Mouse (Mus musculus) ES-E14 (cell line): ENCODE results near the gene Lrfn2. TPM values are rescaled to one million over a fixed set of nuclear protein-coding genes. Genes with fewer than 3 reads are reported as not detected.

Source experiments
- DNase-seq: peaks from one replicate; pipeline ENCODE4 v3.0.0-alpha.2; 2013; ENCODE audit warnings: low read depth, low spot score
- H3K27ac ChIP-seq: 2 replicates; pipeline ENCODE4 v1.5.1; 2012; ENCODE audit warnings: low read depth, mild to moderate bottlenecking, low read length, moderate library complexity, mixed read lengths; ENCODE audit not compliant: poor library complexity, insufficient read depth, severe bottlenecking
- H3K36me3 ChIP-seq: 2 replicates; pipeline ENCODE4 v1.6.1; 2012; ENCODE audit warnings: mild to moderate bottlenecking, low read length, moderate library complexity, mixed read lengths; ENCODE audit not compliant: control insufficient read depth, poor library complexity, insufficient read depth, severe bottlenecking
- H3K4me1 ChIP-seq, 2 experiments: fragments of 150-350 bp in 1 of 2; sonication (generic) in 1 of 2; 2 replicates each; pipeline ENCODE4 v1.6.1; 2012; ENCODE audit warnings: low read length in 2 of 2, mild to moderate bottlenecking in 1 of 2, mixed read lengths in 1 of 2; ENCODE audit not compliant: control insufficient read depth in 2 of 2, insufficient read depth in 2 of 2, poor library complexity in 1 of 2
- H3K4me3 ChIP-seq, 2 experiments: fragments of 150-350 bp in 1 of 2; sonication (generic) in 1 of 2; 2 replicates each; pipeline ENCODE4 v1.5.1; 2012; ENCODE audit warnings: low read length in 2 of 2, low read depth in 1 of 2, mild to moderate bottlenecking in 1 of 2, mixed read lengths in 1 of 2; ENCODE audit not compliant: insufficient read depth in 1 of 2, poor library complexity in 1 of 2, severe bottlenecking in 1 of 2
- H3K9ac ChIP-seq: 2 replicates; pipeline ENCODE4 v1.6.1; 2012; ENCODE audit warnings: low read depth, mild to moderate bottlenecking, low read length, mixed read lengths; ENCODE audit not compliant: poor library complexity, insufficient read depth, severe bottlenecking
- H3K9me3 ChIP-seq: fragments of 150-350 bp; sonication (generic); 2 replicates; pipeline ENCODE4 v1.6.1; 2012; ENCODE audit warnings: low read depth, mild to moderate bottlenecking, low read length; ENCODE audit not compliant: control insufficient read depth, insufficient read depth
- CHD2 ChIP-seq: IDR thresholded peaks from 2 replicates; pipeline ENCODE4 v1.6.1; 2014; ENCODE audit warnings: mild to moderate bottlenecking, low read depth, low read length, inconsistent platforms
- HCFC1 ChIP-seq: IDR thresholded peaks from 2 replicates; pipeline ENCODE4 v1.6.1; 2012; ENCODE audit warnings: low read length, inconsistent platforms, borderline replicate concordance; ENCODE audit not compliant: insufficient read depth
- MAFK ChIP-seq: IDR thresholded peaks from 2 replicates; pipeline ENCODE4 v1.6.1; 2014; ENCODE audit warnings: mild to moderate bottlenecking, low read depth, low read length, inconsistent platforms; ENCODE audit not compliant: insufficient read depth
- ZC3H11A ChIP-seq: IDR thresholded peaks from 2 replicates; pipeline ENCODE4 v1.6.1; 2012; ENCODE audit warnings: low read depth, mild to moderate bottlenecking, inconsistent platforms, low read length, borderline replicate concordance
- ZNF384 ChIP-seq: IDR thresholded peaks from 2 replicates; pipeline ENCODE4 v1.6.1; 2012; ENCODE audit warnings: low read depth, low read length, inconsistent platforms
- in situ Hi-C, 2 experiments: fragments of 600-800 bp; cut with MboI; formaldehyde crosslinking; loops; one replicate each; pipeline ENCODE4 v1.15.1; 2025; ENCODE audit warnings: low sequenced_read_pairs in 2 of 2, inconsistent platforms in 1 of 2; ENCODE audit not compliant: unreplicated experiment in 2 of 2
- total RNA-seq: library from RNA; depleted of rRNA; stranded (reverse); fragments of 300-350 nt; gene quantifications from 2 replicates; pipeline ENCODE4 v1.2.3, GENCODE M21; 2012

Gene Lrfn2
- total RNA-seq, 1 experiment, result 0.13 TPM

DNA sequence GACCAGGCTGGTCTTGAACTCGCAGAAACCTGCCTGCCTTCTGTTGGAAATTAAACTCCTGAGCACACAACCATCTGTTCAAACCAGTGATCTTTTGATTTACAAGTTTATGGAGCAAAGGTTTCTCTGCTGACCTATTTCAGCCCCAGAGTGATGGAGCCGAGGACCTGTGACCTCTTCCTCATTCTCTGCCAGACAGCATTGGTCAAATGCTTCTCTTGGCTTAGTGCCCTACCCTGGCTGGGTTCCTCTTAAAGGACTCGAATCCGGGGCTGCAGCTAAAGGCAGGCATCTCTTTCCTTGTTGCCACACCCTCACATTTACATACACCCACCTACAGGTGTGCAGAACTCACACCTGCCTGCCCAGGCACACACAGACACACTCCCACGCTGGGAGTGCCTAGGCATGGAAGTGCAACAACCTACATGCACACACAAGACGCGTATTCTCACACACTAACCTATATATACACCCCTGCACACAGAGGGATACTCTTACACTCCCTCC, 6.6 kb downstream of the Lrfn2 start:
- TF ChIP-seq HCFC1 (no peak), MAFK (no peak), ZC3H11A (no peak), ZNF384 (no peak), CHD2 (no peak)
- no peak overlapping the region for H3K4me3 ChIP-seq
- H3K9ac ChIP-seq, result no peak overlapping the region
- H3K4me1 ChIP-seq, result peaks cover 0 to 3% of the 10 kb centered on the region in 2 experiments; a peak in 1 of 4 replicates
- DNase-seq, result no peak
- no peak overlapping the region for H3K27ac ChIP-seq
- in situ Hi-C loops, result loop anchor here (25.0 kb wide), 1 partner anchor 249 kb away; no protein-coding TSS in a partner anchor
- H3K36me3 ChIP-seq, result no peaks in the 10 kb centered on the region
- H3K9me3 ChIP-seq, result no peaks in the 10 kb centered on the region

DNA sequence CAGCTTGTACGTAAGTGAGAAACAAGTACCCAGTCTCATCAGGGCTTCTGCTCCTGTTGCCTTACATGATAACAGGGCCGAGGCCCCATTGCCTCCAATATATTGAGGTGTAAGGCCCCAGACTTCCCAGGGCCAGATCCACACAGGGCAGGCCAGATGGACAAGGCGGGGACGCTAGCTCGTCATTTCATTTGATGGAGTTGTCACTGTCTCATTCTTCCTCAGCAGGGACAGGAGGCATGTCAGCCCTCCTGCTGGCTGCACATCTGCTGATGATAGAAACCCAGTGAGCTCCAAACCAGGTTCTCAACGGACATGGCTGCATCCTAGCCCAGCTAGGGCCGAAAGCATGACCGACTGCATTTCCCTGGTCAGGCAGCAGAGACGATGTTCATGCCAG, 14.1 kb downstream of the Lrfn2 start:
- TF ChIP-seq MAFK, result no peak
- H3K9ac ChIP-seq, result no peak overlapping the region
- H3K4me3 ChIP-seq, result no peak overlapping the region
- H3K4me1 ChIP-seq, result 0 out of 4 replicates have a peak, but pooled peaks cover 0 to 2% of the 10 kb centered on the region in 2 experiments
- no peak for DNase-seq
- no peak overlapping the region for H3K27ac ChIP-seq
- in situ Hi-C loops, result loop anchor here (25.0 kb wide), 1 partner anchor 241 kb away; no protein-coding TSS in a partner anchor
- no peaks in the 10 kb centered on the region for H3K36me3 ChIP-seq
- H3K9me3 ChIP-seq, result no peaks in the 10 kb centered on the region

DNA sequence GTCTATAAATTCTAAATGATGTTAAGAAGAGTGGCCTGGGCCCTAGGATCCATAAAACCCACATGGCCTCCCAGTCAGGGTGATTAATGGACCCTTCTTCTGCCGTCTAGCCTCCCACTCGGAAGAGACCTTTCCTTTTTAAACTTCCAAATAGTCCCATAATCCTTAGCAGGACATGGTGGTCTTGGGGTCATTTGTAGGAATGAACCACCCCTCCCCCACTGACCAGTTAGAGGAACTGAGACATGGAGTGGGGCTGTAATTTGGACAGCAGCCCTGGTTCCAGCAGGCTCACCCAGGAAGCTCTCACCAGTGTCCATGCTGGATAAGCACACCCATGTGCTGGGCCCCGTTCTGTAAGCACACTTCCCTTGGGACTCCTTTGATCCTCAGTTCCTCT, 14.6 kb downstream of the Lrfn2 start:
- no peak overlapping the region for H3K9ac ChIP-seq
- no peaks in the 10 kb centered on the region for H3K9me3 ChIP-seq
- TF ChIP-seq CHD2 (no peak), MAFK (no peak), HCFC1 (no peak), ZC3H11A (no peak), ZNF384 (no peak)
- H3K36me3 ChIP-seq, result no peaks in the 10 kb centered on the region
- H3K4me1 ChIP-seq, result 0 out of 4 replicates have a peak, but pooled peaks cover 0 to 2% of the 10 kb centered on the region in 2 experiments
- no peak overlapping the region for H3K4me3 ChIP-seq
- H3K27ac ChIP-seq, result no peak overlapping the region
- no peak for DNase-seq
- in situ Hi-C loops, result loop anchor here (25.0 kb wide), 1 partner anchor 241 kb away; no protein-coding TSS in a partner anchor

GRCm38 (mm10) chr17:48951250-48951649, 19.1 kb downstream of the Lrfn2 start:
- no peaks in the 10 kb centered on the region; the same call in 1 of the 2 replicates for H3K36me3 ChIP-seq
- in situ Hi-C loops, result no loop called here
- H3K27ac ChIP-seq, result no peak overlapping the region
- H3K4me1 ChIP-seq, result no peaks in the 10 kb centered on the region
- no peak overlapping the region for H3K4me3 ChIP-seq
- H3K9ac ChIP-seq, result no peak overlapping the region
- DNase-seq, result no peak
- no peak for TF ChIP-seq CHD2
- no peak for TF ChIP-seq HCFC1
- no peak for TF ChIP-seq MAFK
- no peak for TF ChIP-seq ZNF384
- TF ChIP-seq ZC3H11A, result no peak
- no peaks in the 10 kb centered on the region for H3K9me3 ChIP-seq

DNA sequence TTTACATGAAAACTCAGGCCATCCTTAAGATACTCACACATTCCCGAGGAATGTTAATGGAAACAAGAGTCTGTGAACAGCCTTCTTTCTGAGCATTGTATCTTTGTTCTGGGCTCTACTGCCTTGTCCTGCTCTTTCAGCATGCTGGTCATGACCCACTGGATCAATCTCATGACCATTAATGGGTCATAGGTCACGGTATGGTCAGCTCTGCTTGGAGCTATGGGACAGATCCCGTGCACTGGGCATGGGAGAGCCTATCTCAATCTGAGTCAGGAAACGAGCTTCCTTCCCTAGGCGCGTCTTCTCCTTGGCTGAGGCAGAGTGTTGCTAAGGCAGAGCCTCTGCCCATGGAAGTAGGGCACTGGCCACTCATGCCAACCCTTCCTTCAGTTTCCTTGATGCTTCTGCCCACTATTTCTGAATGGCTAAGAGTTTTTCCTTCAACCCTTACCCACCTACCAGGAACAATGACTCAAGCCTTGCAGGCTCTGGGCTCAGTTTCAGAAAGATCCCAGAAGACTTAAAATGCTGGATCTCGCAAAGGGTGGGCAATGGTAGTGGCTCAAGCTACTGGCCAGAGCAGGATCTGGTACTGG, 24.0 kb downstream of the Lrfn2 start:
- DNase-seq, result no peak
- Histone ChIP-seq H3K9me3 (no peaks in the 10 kb centered on the region), H3K27ac (no peak overlapping the region), H3K4me3 (no peak overlapping the region), H3K36me3 (no peaks in the 10 kb centered on the region; the same call in 1 of the 2 replicates), H3K9ac (no peak overlapping the region), H3K4me1 (peaks cover 0 to 16% of the 10 kb centered on the region in 2 experiments; a peak in 2 of 4 replicates)
- TF ChIP-seq HCFC1 (no peak), ZNF384 (no peak)
- in situ Hi-C loops, result no loop called here
